Mouse (Mus musculus) left cerebral cortex, postnatal 36 days (tissue): ENCODE results near the gene Cmtm2b. TPM values are rescaled to one million over a fixed set of nuclear protein-coding genes. Genes with fewer than 3 reads are reported as not detected.
"Not testable (repeated sequence)": the region's sequence is repeated elsewhere in the genome, so short reads cannot be mapped to it uniquely, and the experiment has no call there.

Source experiments
- DNase-seq, 2 experiments: peaks; one replicate each; pipeline ENCODE4 v3.0.0; 2021 to 2022; ENCODE audit warnings: low spot score in 2 of 2, mixed read lengths in 1 of 2
- intact Hi-C: fragments of 180-260 bp; cut with DNase I; formaldehyde crosslinking; loops from one replicate; pipeline ENCODE4 v1.15.1; 2025
- total RNA-seq, 2 experiments: library from RNA; stranded (reverse); gene quantifications; 2 replicates each; pipeline ENCODE4 v1.2.3; 2021

The Cmtm2b gene
- not detected for total RNA-seq

GRCm38 (mm10) chr8:104321930-104322329 is at the start of gene Cmtm2b:
Gene Cmtm2b (plus strand): TSS chr8:104322230.
- DNase-seq, intact Hi-C loops: not testable (repeated sequence)

GRCm38 (mm10) chr8:104293081-104293480 is 28.9 kb upstream of the Cmtm2b start, which contains the start of gene Cmtm2a:
Gene Cmtm2a (minus strand): TSS chr8:104293181.
- intact Hi-C loops: not testable (repeated sequence)

GRCm38 (mm10) chr8:104294396-104294795 is 27.6 kb upstream of the Cmtm2b start:
- intact Hi-C loops: no loop called here

More at GRCm38 (mm10) chr8:104293081-104293480, 28.9 kb upstream of the Cmtm2b start, which contains the start of gene Cmtm2a:
- DNase-seq: not testable (repeated sequence)

GRCm38 (mm10) chr8:104301577-104301976 is 20.5 kb upstream of the Cmtm2b start:
- intact Hi-C loops, DNase-seq: not testable (repeated sequence)

More at GRCm38 (mm10) chr8:104294396-104294795, 27.6 kb upstream of the Cmtm2b start:
- no peak for DNase-seq

- intact Hi-C loops, DNase-seq: not testable (repeated sequence)
Measured at GRCm38 (mm10) chr8:104302536-104302935, 19.5 kb upstream of the Cmtm2b start.

- DNase-seq: no peak
- intact Hi-C loops: no loop called here
Measured at GRCm38 (mm10) chr8:104304962-104305361, 17.1 kb upstream of the Cmtm2b start.

- intact Hi-C loops, DNase-seq: not testable (repeated sequence)
Measured at GRCm38 (mm10) chr8:104308341-104308740, 13.7 kb upstream of the Cmtm2b start.

GRCm38 (mm10) chr8:104309441-104310155 is 12.4 kb upstream of the Cmtm2b start, which contains the start of the genes Gm45711 and Cmtm1:
Gene Gm45711 (minus strand): TSS chr8:104310081.
Gene Cmtm1 (minus strand): TSS chr8:104310145.
- intact Hi-C loops: not testable (repeated sequence)
- peak; percentile 12 to 15 for DNase-seq

GRCm38 (mm10) chr8:104312023-104312422 is 10.0 kb upstream of the Cmtm2b start:
- peak in 1 of 2 experiments; percentile 9 for DNase-seq
- intact Hi-C loops: not testable (repeated sequence)

- intact Hi-C loops: no loop called here
- DNase-seq: no peak
Measured at GRCm38 (mm10) chr8:104313311-104313710, 8.7 kb upstream of the Cmtm2b start.

- intact Hi-C loops: not testable (repeated sequence)
Measured at GRCm38 (mm10) chr8:104321267-104321666, 763 bp upstream of the Cmtm2b start, which contains the start of gene Gm11020. Gene Gm11020 (plus strand): TSS chr8:104321567.

GRCm38 (mm10) chr8:104332665-104333631 is 10.9 kb downstream of the Cmtm2b start:
- intact Hi-C loops: no loop called here
- no peak for DNase-seq

More at GRCm38 (mm10) chr8:104321267-104321666, 763 bp upstream of the Cmtm2b start, which contains the start of gene Gm11020:
- DNase-seq: not testable (repeated sequence)

GRCm38 (mm10) chr8:104333786-104334185 is 11.8 kb downstream of the Cmtm2b start:
- no peak for DNase-seq
- intact Hi-C loops: no loop called here

GRCm38 (mm10) chr8:104334196-104334595 is 12.2 kb downstream of the Cmtm2b start:
- intact Hi-C loops: no loop called here
- no peak for DNase-seq

- intact Hi-C loops: no loop called here
- no peak for DNase-seq
Measured at GRCm38 (mm10) chr8:104336806-104337205, 14.8 kb downstream of the Cmtm2b start.

GRCm38 (mm10) chr8:104337890-104338289 is 15.9 kb downstream of the Cmtm2b start:
- intact Hi-C loops: no loop called here
- no peak for DNase-seq

GRCm38 (mm10) chr8:104339229-104339982 is 17.4 kb downstream of the Cmtm2b start, which contains the start of gene Cmtm3:
Gene Cmtm3 (plus strand): TSS chr8:104339410.
- no peak for DNase-seq
- intact Hi-C loops: no loop called here

- intact Hi-C loops: loop anchor here (5.0 to 10.0 kb wide), 5 partner anchors 62 to 232 kb away; partner anchors contain the start of gene Cklf
- no peak for DNase-seq
Measured at GRCm38 (mm10) chr8:104339983-104340232, 17.9 kb downstream of the Cmtm2b start.
